Mouse (Mus musculus) midbrain, embryonic 16.5 days (tissue): Measurements from ENCODE around the gene Sp9. TPM values are rescaled to one million over a fixed set of nuclear protein-coding genes. Genes with fewer than 3 reads are reported as not detected.

Experiments used
- ATAC-seq: fragments of 200-750 bp; cut with Nextera tagmentation; 2 replicates; pipeline ENCODE4 v1.8.0; 2017; ENCODE audit warnings: moderate TSS enrichment
- H3K27ac ChIP-seq: fragments of 300-500 bp; sonication (generic); 2 replicates; pipeline ENCODE4 v1.5.1; 2014; ENCODE audit warnings: mild to moderate bottlenecking, low read length, mixed read lengths
- H3K27me3 ChIP-seq: fragments of 300-500 bp; sonication (generic); 2 replicates; pipeline ENCODE4 v1.6.1; 2014; ENCODE audit warnings: low read depth, low read length, mixed read lengths; ENCODE audit not compliant: control insufficient read depth, insufficient read depth
- H3K36me3 ChIP-seq: fragments of 300-500 bp; sonication (generic); 2 replicates; pipeline ENCODE4 v1.6.1; 2014; ENCODE audit warnings: mild to moderate bottlenecking, low read length, moderate library complexity, mixed read lengths; ENCODE audit not compliant: control insufficient read depth, insufficient read depth
- H3K4me1 ChIP-seq: fragments of 300-500 bp; sonication (generic); 2 replicates; pipeline ENCODE4 v1.6.1; 2014; ENCODE audit warnings: mild to moderate bottlenecking, low read length, mixed read lengths; ENCODE audit not compliant: control insufficient read depth, insufficient read depth
- H3K4me2 ChIP-seq: fragments of 300-500 bp; sonication (generic); 2 replicates; pipeline ENCODE4 v1.6.1; 2014; ENCODE audit warnings: mild to moderate bottlenecking, low read length, mixed read lengths
- H3K4me3 ChIP-seq: fragments of 300-500 bp; sonication (generic); 2 replicates; pipeline ENCODE4 v1.5.1; 2014; ENCODE audit warnings: low read depth, mild to moderate bottlenecking, low read length, moderate library complexity, mixed read lengths
- H3K9ac ChIP-seq: fragments of 300-500 bp; sonication (generic); 2 replicates; pipeline ENCODE4 v1.6.1; 2014; ENCODE audit warnings: low read depth, low read length, mixed read lengths
- H3K9me3 ChIP-seq: fragments of 300-500 bp; sonication (generic); replicated peaks from 2 replicates; pipeline ENCODE4 v1.6.1; 2014; ENCODE audit warnings: mild to moderate bottlenecking, low read length, mixed read lengths; ENCODE audit not compliant: control insufficient read depth, poor library complexity, severe bottlenecking
- WGBS: fragments of 180-500 bp; shearing (Covaris S2); extraction: QIAGEN DNeasy Blood & Tissue Kit; methylation state at CpG from one replicate; pipeline ENCODE4 v1.1.7; 2014; 5-methylcytosine and 5-hydroxymethylcytosine counted together
- polyA plus RNA-seq: library from polyadenylated mRNA; unstranded; fragments of >200 nt; fragmentation: Nextera tagmentation; extraction: Ambion mirVana; gene quantifications from 2 replicates; pipeline ENCODE4 v1.2.1, GENCODE M21; 2015

Sp9 gene
- 3.0 and 4.2 TPM in 2 replicates for polyA plus RNA-seq

DNA sequence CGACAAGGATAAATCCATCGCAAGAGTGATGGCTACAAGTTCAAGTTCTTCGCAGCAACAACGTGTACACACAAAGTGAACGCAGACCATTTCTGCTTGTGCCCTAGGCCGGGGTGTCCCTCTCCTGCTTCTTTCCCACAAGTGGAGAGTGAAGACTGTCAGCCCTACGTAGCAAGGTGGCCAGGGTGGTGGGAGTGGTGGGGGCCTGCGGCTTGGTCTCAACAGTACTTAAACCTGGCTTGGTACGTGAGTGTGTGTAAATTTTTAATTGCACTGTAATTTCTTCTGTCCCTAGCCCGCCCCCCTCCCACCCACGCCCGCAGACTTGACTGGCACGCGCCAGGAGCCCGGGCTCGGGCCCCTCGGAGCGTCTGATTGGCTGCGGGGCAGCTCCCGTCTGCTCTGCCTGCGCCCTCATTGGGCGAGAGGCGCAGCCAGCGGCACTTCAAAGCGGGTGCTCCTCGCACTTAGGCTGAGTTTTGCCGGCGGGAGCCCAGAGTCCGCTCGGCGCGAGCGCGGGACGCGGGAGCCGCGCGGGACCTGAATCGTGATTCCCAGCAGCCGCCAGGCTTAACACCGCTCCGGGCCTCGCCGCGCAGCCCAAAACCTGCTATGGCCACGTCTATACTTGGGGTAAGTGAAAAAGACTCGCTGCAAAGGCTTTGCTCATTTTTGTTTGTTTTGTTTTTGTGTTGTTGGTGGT is at the start of gene Sp9:
Gene Sp9, plus strand, starts transcription at position 467 of the 703 bp plus-strand sequence.
- under 1% methylated on average over 48 of the region's 48 CpGs for WGBS
- ATAC-seq: peak; percentile 81
- Histone ChIP-seq H3K4me1 (peaks cover 21% of the 10 kb centered on the region), H3K9me3 (no peaks in the 10 kb centered on the region), H3K27ac (peak within 1 kb of the TSS; percentile 59), H3K4me3 (peak within 1 kb of the TSS; percentile 39), H3K4me2 (peak within 1 kb of the TSS; percentile 51), H3K36me3 (no peaks in the 10 kb centered on the region), H3K27me3 (peaks cover 26% of the 10 kb centered on the region), H3K9ac (peak within 1 kb of the TSS; percentile 38; the same call in 1 of the 2 replicates)

DNA sequence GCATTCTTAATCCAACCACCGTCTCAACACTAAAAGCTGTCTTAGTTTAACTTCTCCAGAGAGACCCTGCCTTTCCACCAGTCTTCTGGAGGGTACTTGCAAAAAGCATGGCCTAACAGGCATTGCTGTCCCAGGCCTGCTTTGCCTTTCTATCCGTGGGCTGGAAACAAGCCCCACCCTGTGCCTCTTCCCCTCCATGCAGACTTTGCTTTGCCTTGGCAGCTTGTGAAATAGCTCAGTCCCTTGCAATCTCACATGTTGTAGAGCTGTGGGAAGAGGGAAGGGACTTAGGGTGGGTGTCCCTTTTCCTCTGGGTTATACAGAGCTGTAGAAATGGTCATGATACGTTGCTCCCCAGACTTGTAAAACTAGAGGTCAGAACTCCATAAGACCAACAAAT is 40.6 kb upstream of the Sp9 start:
- H3K4me2 ChIP-seq: no peak overlapping the region

DNA sequence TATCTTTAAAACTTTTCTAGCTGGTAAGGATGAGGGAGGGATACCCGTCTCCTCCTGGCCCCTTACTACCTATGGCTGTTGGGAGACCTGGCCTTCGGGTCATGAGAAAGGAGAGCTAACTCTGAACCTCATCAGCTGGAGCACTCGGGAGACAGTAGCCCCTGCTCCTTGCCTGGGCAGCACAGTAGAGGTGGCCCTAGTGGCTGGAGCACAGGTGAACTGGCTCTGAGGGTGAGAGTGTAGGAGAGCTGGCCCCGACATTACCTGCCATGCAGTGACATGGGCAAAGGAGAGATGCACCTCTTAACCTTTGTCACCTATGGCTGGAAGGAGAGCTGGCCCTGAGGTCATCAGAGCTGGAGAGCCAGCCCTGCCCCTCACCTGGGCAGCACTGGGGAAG is 30.4 kb upstream of the Sp9 start:
- no peak overlapping the region for H3K4me2 ChIP-seq
- H3K4me3 ChIP-seq: no peak overlapping the region
- H3K9ac ChIP-seq: no peak overlapping the region
- WGBS: 79% methylated on average over 4 of the region's 4 CpGs
- H3K9me3 ChIP-seq: no peaks in the 10 kb centered on the region
- no peak for ATAC-seq
- no peaks in the 10 kb centered on the region for H3K36me3 ChIP-seq
- H3K4me1 ChIP-seq: no peaks in the 10 kb centered on the region
- no peaks in the 10 kb centered on the region for H3K27me3 ChIP-seq
- H3K27ac ChIP-seq: no peak overlapping the region

More for the DNA sequence above, 40.6 kb upstream of the Sp9 start:
- Histone ChIP-seq H3K9me3 (no peaks in the 10 kb centered on the region), H3K27ac (no peak overlapping the region), H3K4me1 (no peaks in the 10 kb centered on the region), H3K27me3 (no peaks in the 10 kb centered on the region), H3K4me3 (no peak overlapping the region), H3K36me3 (no peaks in the 10 kb centered on the region), H3K9ac (no peak overlapping the region)
- WGBS: 40% methylated on average over 3 of the region's 3 CpGs
- no peak for ATAC-seq

DNA sequence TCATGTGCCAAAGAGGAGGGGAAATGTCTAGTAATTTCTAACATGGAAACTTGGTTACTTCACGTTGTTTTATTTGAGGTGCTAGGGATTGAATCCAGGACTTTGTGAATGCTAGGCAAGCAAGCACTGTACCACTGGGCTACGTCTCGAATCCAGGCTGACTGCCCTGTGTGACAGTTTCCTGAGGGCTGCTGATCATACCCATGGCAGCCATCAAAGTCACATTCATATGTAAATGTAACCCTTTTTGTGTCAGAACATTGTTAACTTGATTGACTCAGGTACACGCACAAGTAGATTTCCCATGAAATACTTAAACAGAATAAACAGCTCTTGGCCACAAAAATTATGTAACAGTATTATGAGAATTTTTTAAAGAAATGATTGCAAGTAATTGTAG is 23.0 kb upstream of the Sp9 start:
- WGBS: 40% methylated on average over 4 of the region's 4 CpGs
- Histone ChIP-seq H3K4me2 (no peak overlapping the region), H3K4me1 (no peaks in the 10 kb centered on the region)

DNA sequence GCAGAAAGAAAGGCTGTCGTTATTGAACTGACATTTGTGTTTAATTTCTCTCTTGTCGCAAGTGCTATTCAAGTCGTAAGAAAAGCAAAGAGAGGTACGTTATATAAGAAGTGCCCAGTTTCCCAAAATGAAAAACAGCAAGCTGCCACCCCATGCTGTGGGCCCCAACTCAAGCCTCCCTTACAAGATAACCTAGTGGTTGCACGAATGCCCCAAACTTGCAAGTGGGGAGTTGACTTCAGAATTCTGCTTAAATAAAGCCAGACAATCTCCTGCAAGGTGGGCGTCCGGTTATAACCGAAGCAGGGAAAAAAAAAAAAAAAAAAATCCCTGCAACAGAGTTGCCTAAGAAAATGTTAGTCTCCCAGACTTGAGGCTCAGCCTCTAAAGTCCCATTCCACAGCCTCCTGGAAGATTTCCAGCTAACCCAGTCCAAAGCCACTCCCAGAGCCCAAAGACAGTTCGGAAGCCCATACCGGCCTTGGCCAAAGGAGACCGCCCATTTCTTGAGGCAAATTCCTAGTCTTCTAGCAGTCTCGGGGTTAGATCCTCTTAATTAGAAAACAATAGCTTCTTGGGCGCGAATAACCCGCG is 8.5 kb upstream of the Sp9 start:
- no peak overlapping the region for H3K27ac ChIP-seq
- ATAC-seq: no peak
- peaks cover 13% of the 10 kb centered on the region for H3K4me1 ChIP-seq
- H3K27me3 ChIP-seq: peaks cover 47% of the 10 kb centered on the region
- H3K9ac ChIP-seq: peak overlapping the region; percentile 20; the same call in 1 of the 2 replicates
- 7% methylated on average over 16 of the region's 16 CpGs for WGBS
- peak overlapping the region; percentile 53 for H3K4me2 ChIP-seq
- H3K4me3 ChIP-seq: peak overlapping the region; percentile 27
- no peaks in the 10 kb centered on the region for H3K36me3 ChIP-seq
- H3K9me3 ChIP-seq: no peaks in the 10 kb centered on the region

More for the DNA sequence above, 23.0 kb upstream of the Sp9 start:
- Histone ChIP-seq H3K27ac (no peak overlapping the region), H3K9ac (no peak overlapping the region), H3K4me3 (no peak overlapping the region), H3K36me3 (no peaks in the 10 kb centered on the region), H3K27me3 (no peaks in the 10 kb centered on the region), H3K9me3 (peaks cover 6% of the 10 kb centered on the region; the same call in 1 of the 2 replicates)
- no peak for ATAC-seq

DNA sequence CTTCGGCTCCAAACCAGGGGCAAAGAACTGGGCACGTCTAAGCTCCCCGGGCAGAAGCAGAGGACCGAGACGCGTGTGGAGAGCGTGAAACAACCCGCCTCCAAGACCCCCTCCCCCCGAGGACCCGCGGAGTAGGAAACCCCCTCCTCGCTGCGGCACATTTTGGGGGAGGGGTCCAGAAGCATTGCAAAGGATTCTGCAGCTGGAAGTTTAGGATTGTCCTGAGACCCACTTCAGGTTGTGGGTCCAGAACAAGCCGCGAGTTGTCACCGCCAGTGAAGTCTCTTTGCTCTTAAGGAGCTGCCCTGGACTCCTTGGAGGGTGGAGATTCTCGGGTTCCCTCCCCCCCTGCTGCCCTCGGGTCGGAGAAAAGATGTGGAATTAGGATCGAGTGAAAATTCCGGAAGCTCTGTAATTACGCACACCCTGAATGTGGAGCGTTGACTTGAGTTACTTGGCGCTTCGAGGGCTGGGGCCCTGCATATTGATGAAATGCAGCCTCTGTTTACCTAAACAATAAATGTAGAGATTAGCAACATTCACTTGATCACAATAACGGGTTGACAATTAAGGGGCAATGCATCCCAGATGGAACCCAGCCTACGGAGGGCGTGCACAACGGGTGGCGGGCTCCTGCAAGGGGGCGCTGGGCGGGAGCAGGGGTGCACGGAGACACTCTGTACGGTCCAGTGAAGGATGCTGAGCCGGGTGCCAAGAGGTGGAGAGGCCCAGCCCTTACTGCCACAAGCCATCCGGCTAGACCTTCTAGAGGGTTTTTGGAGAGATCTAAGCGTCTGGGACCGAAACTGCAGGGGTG is 7.7 kb upstream of the Sp9 start:
- peak overlapping the region; percentile 20; the same call in 1 of the 2 replicates for H3K9ac ChIP-seq
- H3K4me1 ChIP-seq: peaks cover 13% of the 10 kb centered on the region
- WGBS: 2% methylated on average over 38 of the region's 38 CpGs
- H3K9me3 ChIP-seq: no peaks in the 10 kb centered on the region
- peak overlapping the region; percentile 53 for H3K4me2 ChIP-seq
- ATAC-seq: no peak
- H3K27me3 ChIP-seq: peaks cover 50% of the 10 kb centered on the region
- H3K4me3 ChIP-seq: peak overlapping the region; percentile 27
- H3K36me3 ChIP-seq: no peaks in the 10 kb centered on the region
- H3K27ac ChIP-seq: no peak overlapping the region

DNA sequence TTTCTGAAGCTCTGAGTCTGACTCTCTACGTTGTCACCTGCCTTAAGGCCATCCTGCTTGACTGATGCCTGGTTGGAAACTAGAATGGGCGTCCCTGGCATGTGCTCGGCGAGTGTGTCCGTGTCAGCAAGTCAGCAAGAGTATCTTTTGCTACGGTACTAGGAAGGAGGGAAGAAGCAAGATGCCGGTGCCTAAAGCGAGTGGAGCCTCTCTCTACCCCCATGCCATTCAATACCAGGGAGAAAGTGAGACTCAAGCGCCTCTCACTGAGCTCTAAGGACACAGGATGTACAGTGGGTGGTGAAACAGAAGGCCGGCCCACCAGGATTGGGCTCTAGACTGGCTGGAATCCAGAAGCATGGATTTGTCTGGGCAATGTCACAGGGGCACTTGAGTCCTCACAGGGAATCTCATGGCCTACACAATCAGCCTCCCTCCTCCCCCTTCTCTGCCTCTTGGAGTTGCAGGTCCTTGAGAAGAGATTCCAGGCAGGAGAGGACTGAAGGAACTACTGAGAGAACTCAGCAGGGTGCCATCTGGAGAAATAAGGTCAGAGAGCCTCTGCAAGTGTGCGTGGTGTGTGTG is 7.0 kb upstream of the Sp9 start:
- Histone ChIP-seq H3K36me3 (no peaks in the 10 kb centered on the region), H3K4me3 (no peak overlapping the region; the same call in 1 of the 2 replicates), H3K27ac (no peak overlapping the region), H3K27me3 (peaks cover 50% of the 10 kb centered on the region), H3K4me2 (peak overlapping the region; percentile 53), H3K4me1 (peaks cover 13% of the 10 kb centered on the region), H3K9ac (no peak overlapping the region), H3K9me3 (no peaks in the 10 kb centered on the region)
- WGBS: 9% methylated on average over 11 of the region's 11 CpGs
- ATAC-seq: no peak

DNA sequence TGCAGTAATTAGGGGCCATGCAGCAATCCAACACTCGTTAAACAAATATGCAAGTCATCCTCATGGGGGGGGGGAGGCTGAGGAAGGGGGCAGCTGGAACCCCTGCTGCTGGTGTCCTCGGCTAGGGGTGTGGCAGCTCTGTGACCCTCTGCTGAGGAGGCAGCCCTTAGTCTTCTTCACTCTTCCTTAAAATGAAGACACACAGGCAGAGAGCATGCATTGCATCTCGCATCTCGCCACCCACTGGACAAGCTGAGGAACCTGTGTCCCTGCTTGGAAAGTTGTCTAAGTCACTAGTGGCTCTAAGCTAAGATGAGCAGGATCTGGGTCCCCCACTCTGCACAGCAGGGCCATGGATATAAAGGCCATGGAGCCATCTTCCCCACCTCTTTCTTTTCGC is 5.7 kb upstream of the Sp9 start:
- no peak overlapping the region for H3K9ac ChIP-seq
- no peak overlapping the region for H3K4me2 ChIP-seq
- H3K36me3 ChIP-seq: no peaks in the 10 kb centered on the region
- no peaks in the 10 kb centered on the region for H3K9me3 ChIP-seq
- H3K27me3 ChIP-seq: peaks cover 59% of the 10 kb centered on the region
- 13% methylated on average over 5 of the region's 5 CpGs for WGBS
- H3K27ac ChIP-seq: no peak overlapping the region
- no peak overlapping the region for H3K4me3 ChIP-seq
- H3K4me1 ChIP-seq: peaks cover 17% of the 10 kb centered on the region
- no peak for ATAC-seq
